Mouse (Mus musculus) splenic B cell, adult 2 months (primary cell): ENCODE data around the gene Spi1.

Experiments used
- DNase-seq: peaks from one replicate; pipeline ENCODE4 v3.0.0-alpha.2; 2011; ENCODE audit warnings: low read depth, low spot score
- H3K27me3 ChIP-seq: 2 replicates; pipeline ENCODE4 v1.6.1; 2012; ENCODE audit warnings: mild to moderate bottlenecking, low read length, moderate library complexity, mixed read lengths; ENCODE audit not compliant: control insufficient read depth, poor library complexity, insufficient read depth, severe bottlenecking
- H3K36me3 ChIP-seq: 2 replicates; pipeline ENCODE4 v1.6.1; 2012; ENCODE audit warnings: mild to moderate bottlenecking, low read length, moderate library complexity, mixed read lengths; ENCODE audit not compliant: control insufficient read depth, poor library complexity, insufficient read depth, severe bottlenecking

Gene Spi1

DNA sequence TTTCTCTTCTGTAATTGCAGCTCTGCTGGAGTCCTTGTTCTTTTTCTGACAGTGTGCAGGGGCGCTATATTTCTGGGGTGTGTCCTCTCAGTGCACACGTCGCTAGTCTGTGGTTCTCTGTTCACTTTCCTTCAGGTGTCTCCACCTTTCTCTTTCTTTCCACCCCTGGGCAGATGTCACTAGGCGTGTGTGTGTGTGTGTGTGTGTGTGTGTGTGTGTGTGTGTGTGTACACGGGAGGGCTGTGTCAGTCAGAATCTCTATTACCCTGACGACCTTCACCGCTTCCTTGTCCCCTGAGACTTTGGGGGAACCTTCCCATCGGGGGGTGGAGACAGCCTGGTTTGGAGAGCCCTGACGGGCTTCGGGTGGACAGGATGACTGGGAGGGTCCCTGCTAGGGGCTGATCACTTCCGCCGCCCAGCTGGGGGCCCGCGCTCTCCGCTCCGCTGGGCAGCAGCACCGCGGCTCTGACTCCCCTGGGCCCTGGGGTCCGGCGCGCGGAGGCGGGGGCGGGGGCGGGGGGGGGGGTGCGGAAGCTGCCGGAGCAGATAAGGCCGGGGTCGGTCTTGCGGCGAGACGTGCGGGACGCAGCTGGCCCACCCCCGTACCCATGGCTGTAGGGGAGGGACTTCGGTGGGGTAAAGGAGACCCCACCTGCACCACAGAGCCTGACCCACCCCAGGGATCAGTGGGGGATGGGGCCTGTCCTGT, 3.7 kb upstream of the Spi1 start:
- Histone ChIP-seq H3K36me3 (no peaks in the 10 kb centered on the region), H3K27me3 (no peaks in the 10 kb centered on the region)
- DNase-seq, result peak; percentile 69

DNA sequence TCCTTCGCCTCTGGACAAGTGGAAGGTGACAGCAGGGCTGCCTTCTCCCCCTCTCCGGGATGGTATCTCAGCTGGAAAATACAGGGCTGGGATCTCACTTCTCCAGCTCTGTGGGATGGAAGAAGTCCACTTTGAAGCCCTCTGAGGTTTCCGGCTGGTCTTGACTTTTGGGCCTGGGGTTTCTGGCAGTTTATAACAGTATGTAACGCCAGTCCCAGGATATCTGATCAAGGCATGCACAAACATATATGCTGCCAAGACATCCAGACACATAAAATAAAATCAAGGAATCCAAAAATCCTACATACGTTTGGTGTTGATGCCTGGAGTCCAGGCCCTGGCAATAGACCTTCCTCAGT, 3.2 kb upstream of the Spi1 start:
- no peak for DNase-seq
- H3K27me3 ChIP-seq, result no peaks in the 10 kb centered on the region
- no peaks in the 10 kb centered on the region for H3K36me3 ChIP-seq

DNA sequence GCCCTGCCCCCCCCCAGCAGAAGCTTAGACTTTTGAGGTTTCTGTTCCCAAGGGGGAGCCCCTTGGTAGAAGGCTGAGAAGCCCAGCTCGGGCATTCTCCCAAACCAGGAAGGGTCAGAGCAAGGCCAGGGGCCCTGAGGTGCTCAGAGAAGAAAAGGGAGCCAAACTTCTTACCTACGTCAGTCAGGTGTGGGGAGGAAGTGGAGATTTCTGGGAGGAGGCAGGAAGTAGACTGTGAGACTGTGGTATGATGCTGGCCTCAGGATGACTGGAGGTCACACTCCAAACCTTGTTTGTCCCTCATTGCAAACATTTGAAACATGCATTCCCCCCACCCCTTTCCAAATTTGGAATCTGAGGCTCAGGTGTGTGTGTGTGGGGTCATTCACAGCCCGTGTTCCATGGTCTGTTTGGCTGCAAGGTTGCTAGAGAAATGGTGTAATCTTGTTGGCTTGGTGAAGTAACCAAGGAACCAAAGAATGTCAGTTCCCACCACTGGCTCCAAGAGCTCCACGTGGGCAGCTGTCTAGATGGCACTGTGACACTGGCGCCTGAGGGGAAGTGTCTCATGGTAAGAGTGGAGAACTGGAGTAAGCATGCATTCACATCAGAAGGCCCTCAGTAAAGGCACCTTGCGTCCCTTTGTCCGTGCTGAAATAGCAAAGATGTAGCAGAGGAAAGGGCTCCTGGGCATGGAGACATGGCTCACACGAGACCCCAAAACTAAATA, 1.2 kb upstream of the Spi1 start:
- peak; percentile 29 for DNase-seq
- H3K27me3 ChIP-seq, result no peaks in the 10 kb centered on the region
- no peaks in the 10 kb centered on the region for H3K36me3 ChIP-seq

DNA sequence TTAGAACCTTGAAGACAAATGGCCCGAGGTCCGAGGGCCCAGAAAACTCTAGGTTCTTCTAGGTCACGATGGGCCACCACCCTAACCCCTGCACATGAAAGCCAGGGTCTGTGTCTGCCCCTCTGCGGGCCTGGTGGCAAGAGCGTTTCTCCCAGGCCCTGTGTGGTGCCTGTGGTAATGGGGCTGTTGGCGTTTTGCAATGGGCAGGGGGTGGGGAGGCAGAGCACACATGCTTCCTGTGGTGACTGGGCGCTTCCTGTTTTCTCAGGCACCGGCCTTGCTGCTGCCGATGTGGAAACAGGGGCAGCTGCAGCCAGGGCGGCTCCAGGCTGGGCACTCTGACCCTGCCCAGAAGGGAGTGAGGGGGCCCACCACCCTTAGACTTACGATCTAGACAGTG, 654 bp downstream of the Spi1 start:
- no peaks in the 10 kb centered on the region for H3K36me3 ChIP-seq
- peak; percentile 78 for DNase-seq
- H3K27me3 ChIP-seq, result no peaks in the 10 kb centered on the region

DNA sequence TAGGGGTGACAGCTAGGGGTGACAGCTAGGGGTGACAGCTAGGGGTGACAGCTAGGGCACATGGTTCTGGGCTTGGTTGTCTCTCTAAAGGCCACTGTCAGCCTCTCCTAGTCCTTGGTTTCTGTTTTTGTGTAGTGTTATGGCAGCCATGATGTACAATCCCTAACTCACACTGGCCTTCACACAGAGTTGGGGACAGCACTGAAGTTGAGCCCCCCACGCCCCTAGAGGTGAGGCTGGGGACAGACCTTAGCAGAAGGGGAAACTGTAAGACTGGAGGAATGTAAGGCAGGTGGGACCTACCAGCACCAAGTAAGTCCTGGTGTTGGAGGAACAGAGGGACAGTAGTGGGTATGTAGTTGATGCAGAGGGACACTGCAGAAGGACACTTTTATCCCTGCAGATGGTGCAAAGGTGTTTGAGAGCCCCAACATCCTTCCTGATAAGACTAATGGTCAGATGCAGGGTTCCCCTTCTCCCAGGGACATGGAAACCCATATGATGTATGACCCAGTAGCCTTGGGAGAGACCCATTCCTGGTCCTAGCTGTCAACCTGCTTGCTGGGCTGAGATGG, 1.3 kb downstream of the Spi1 start:
- peak; percentile 28 for DNase-seq
- Histone ChIP-seq H3K36me3 (no peaks in the 10 kb centered on the region), H3K27me3 (no peaks in the 10 kb centered on the region)

DNA sequence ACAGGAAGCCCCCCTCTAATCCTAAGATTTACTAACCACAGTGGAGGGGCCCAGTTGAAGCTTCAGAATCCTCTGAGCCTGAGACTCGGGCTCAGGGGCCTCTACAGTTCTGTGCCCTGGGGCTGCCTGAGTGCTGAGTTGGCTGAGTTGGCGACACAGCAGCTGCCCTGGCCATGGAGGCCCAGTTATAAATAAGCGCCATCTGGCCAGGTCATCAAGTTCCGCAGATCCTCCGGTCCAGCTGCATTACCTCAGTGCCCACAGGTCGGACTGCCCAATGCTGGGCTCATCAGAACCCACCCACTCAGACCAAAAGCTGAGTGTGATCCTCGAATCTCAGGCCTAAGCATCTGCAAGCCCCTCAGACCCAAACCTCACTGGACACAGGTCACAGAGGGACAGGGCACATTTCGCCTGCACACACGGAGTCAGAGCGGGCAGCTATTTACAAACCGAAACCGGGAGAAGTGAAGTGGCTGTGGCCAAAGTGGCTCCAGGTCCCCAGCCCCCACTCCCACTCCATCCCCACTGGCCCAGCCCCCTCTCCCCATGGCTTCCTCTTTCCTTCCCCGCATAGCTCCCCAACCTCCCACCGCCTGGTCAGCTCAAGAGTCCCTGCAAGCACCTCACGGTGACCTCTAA, 2.1 kb downstream of the Spi1 start:
- H3K36me3 ChIP-seq, result no peaks in the 10 kb centered on the region
- no peak for DNase-seq
- no peaks in the 10 kb centered on the region for H3K27me3 ChIP-seq

DNA sequence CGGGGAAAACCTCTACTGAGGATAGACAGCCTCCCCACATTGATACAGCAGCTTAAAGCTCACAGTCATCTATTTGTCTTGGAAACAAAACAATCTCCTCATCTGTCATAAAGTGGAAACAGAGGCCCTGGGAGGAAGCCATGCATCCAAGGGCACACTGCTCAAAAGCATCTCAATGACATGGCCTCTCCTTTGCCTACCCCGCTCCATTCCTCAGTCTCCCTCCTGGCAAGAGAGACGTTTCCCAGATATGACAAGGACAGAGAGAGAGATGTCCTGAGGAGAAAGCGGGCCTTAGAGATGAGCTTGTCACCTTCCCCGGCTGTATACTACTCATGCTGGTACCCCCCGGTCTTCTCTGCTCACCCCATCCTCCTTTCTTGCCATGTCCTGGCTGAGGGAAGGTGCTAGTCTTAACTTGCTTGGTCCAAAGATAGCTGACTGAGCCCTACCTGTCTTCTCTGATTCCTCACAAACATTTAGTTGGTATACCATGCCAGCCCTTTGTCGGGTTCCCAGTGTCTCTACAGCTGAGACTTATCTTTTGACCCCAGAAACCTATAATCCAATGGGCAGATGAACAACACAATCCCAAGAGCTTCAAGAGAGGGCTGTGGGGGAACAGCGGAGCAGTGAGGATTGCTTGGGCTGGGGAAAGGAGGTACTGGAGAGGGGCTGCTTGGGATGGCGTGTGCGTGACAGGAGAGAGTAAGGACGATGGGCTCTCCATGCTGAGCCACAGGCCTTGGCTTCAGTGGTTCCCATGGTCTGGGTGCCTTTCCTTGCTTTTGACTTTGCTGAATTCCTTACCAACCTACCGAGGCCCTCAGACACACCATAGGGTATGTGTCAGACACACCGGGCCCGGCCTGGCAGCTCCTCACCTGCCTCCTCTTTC, 3.6 kb downstream of the Spi1 start:
- no peak for DNase-seq
- Histone ChIP-seq H3K36me3 (no peaks in the 10 kb centered on the region), H3K27me3 (no peaks in the 10 kb centered on the region)

DNA sequence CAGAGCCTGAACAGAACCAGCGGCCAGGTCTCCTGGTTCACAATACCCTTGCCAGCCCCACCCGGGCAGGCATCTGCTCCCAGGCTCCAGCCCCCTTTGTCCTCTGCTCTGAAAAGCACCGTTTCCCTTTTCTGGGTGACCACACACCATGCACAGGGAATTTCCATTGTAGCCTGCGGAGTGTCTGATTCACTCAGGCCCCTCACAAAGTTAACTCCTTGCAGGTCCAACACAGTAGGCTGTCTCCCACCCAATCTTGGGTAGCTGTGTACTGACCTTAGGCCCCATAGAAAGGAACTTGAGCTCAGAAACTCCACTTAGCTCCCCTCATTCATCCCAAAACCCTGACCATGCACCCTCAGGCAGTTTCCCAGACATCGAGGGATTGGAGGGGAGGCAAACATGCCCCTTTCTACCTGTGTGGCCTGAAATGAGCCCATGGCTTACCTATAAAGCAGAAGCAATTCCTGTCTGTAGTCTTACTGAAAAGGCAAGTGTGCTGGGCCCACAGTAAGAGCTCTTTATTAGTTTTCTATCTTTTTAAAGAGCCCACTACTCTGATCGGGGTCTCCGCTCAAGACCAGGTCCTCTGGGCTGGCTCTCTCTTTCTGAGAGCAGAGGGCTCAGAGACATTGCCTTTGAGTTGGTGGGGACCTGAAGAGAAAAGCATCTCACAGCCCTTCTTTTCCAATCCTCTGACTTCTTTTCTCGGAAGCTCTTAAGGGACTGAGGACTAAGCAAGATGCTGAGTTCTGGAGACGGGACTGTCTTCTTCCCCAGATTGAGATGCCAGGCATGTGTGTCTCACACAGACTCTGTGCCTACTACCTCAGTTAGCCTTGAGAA, 4.4 kb downstream of the Spi1 start:
- no peak for DNase-seq
- Histone ChIP-seq H3K36me3 (no peaks in the 10 kb centered on the region), H3K27me3 (no peaks in the 10 kb centered on the region)

DNA sequence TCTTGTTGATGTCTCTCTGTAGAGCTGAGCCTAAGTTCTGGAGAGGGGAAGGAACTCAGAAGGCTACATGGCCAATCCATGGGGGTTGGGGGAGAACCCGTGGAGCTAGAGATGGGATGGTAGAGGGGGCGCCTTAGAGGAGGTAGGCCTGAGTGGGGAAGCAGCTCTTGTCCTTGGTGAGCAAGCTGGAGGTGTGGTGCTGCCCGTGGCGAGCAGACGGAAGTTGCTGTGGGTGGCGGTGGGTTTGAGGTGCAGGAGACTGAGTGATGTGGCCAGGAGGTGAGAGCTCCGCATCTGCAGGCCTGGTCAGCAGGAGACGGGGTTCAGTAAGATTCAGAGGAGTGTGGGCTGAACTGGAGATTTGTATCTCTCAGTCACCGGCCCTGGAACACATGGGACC, 5.3 kb downstream of the Spi1 start:
- Histone ChIP-seq H3K36me3 (no peaks in the 10 kb centered on the region), H3K27me3 (no peaks in the 10 kb centered on the region)
- no peak for DNase-seq

DNA sequence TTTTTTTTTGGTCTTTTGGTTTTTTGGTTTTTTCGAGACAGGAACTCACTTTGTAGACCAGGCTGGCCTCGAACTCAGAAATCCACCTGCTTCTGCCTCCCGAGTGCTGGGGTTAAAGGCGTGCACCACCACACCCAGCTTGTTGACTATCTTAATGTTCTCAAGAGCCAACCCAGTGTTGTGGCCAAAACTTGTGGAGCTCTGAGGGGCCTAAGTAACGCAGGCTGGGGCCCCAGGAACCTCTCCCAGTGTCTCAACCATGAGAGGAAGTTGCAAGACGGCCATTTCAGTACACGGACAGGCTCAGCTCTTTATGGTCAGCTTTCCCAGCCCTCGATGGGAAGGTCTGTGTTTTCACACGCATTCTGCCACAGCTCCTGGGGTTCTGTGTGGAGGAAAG, 6.8 kb downstream of the Spi1 start:
- H3K36me3 ChIP-seq, result no peaks in the 10 kb centered on the region
- no peak for DNase-seq
- H3K27me3 ChIP-seq, result no peaks in the 10 kb centered on the region

DNA sequence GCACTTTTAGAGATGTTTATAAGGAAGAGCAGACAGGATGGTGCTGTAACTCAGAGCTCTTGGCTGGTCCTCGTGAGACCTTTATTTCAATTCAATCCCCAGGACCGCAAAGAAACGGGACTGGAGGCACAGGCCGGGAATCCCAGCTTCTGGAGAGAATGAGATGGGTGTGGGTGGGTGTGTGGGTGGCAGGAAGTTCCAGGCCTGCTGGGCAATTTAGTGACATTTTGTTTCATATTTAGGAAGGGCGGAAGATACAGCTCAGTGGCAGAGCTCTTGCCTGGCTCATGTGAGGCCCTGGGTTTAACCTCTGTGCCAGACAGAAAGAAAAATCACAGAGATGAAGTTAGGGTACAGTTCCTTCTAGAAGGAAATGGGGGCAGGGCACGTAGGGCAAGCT, 8.0 kb downstream of the Spi1 start:
- Histone ChIP-seq H3K27me3 (no peaks in the 10 kb centered on the region), H3K36me3 (no peaks in the 10 kb centered on the region)
- DNase-seq, result no peak

DNA sequence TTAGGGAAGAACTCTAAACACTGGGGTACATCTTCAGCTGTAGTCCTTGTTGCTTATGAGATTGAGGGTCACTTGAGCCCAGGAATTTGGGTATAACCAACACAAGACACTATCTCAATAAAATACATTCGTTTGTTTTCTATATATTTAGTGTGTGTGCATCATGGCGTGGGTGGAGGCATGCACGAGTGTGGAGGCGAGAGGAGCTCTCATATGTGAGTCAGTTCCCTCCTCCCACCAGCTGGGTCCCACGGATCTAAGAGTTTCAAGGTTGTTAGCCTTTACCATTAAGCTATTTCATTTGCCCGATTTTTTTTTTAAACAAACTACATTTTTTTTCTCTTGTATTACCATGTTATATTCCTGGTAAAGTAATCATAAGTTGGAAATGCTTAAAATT, 8.6 kb downstream of the Spi1 start:
- DNase-seq, result no peak
- H3K36me3 ChIP-seq, result no peaks in the 10 kb centered on the region
- H3K27me3 ChIP-seq, result no peaks in the 10 kb centered on the region

DNA sequence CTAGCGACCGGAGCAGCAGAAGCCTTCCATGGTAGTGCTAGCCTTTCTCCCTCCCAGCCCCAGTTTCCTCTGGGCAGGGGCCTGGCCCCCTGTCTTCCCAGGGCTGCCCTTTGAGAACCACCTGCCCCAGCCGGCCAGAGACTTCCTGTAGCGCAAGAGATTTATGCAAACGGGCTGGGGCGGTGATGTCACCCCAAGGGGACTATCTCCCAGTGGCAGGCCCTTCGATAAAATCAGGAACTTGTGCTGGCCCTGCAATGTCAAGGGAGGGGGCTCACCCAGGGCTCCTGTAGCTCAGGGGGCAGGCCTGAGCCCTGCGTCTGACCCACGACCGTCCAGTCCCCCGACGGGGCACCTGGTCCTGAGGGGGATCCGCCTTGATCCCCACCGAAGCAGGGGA, 14.3 kb downstream of the Spi1 start:
- Histone ChIP-seq H3K36me3 (peaks cover 7% of the 10 kb centered on the region; the same call in 1 of the 2 replicates), H3K27me3 (no peaks in the 10 kb centered on the region)
- peak; percentile 86 for DNase-seq

DNA sequence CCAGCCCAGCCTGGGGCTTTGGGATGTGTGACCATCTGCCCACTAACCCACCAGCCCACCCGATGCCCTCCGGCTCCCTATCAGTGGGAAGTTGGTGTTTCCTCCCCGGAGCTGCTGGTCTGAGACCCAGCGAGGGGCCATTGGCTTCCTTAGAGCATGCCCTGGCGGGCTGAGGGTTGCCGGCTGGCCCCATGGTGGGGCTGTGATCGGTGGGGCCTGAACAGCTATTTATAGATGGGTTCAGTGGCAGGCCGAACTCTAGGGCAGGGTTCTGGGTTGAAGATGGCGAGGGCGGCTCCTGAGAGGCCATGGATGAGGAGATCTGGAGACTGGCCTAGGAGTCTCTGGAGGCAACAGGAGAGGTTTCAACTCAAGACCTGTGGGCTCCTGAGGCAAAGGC, 14.8 kb downstream of the Spi1 start:
- H3K36me3 ChIP-seq, result peaks cover 7% of the 10 kb centered on the region; the same call in 1 of the 2 replicates
- DNase-seq, result peak; percentile 37
- H3K27me3 ChIP-seq, result no peaks in the 10 kb centered on the region
